Mouse (Mus musculus) stomach, embryonic 14.5 days (tissue): ENCODE data around the gene Hoxa11. TPM values are rescaled to one million over a fixed set of nuclear protein-coding genes. Genes with fewer than 3 reads are reported as not detected.
A peak's percentile ranks its signal among the peaks of the same experiment; 100 is the strongest.

ENCODE experiments used
- ATAC-seq: fragments of 200-750 bp; cut with Nextera tagmentation; 2 replicates; pipeline ENCODE4 v1.8.0; 2017; ENCODE audit warnings: low read depth, moderate TSS enrichment; ENCODE audit not compliant: insufficient number of reproducible peaks, insufficient read depth, low FRiP score
- H3K27ac ChIP-seq: fragments of 300-500 bp; sonication (generic); 2 replicates; pipeline ENCODE4 v1.5.1; 2014; ENCODE audit warnings: mild to moderate bottlenecking, low read length, moderate library complexity, mixed read lengths
- H3K27me3 ChIP-seq: fragments of 300-500 bp; sonication (generic); 2 replicates; pipeline ENCODE4 v1.6.1; 2014; ENCODE audit warnings: low read length, control low read depth, mixed read lengths; ENCODE audit not compliant: control insufficient read depth, insufficient read depth
- H3K36me3 ChIP-seq: fragments of 300-500 bp; sonication (generic); 2 replicates; pipeline ENCODE4 v1.6.1; 2014; ENCODE audit warnings: mild to moderate bottlenecking, control low read depth, low read length, moderate library complexity, mixed read lengths; ENCODE audit not compliant: control insufficient read depth, insufficient read depth
- H3K4me1 ChIP-seq: fragments of 300-500 bp; sonication (generic); 2 replicates; pipeline ENCODE4 v1.6.1; 2014; ENCODE audit warnings: low read length, control low read depth, mixed read lengths; ENCODE audit not compliant: control insufficient read depth, insufficient read depth
- H3K4me2 ChIP-seq: fragments of 300-500 bp; sonication (generic); replicated peaks from 2 replicates; pipeline ENCODE4 v1.6.1; 2014; ENCODE audit warnings: low read depth, low read length, control low read depth
- H3K4me3 ChIP-seq: fragments of 300-500 bp; sonication (generic); 2 replicates; pipeline ENCODE4 v1.5.1; 2014; ENCODE audit warnings: low read depth, low read length, control low read depth
- H3K9ac ChIP-seq: fragments of 300-500 bp; sonication (generic); replicated peaks from 2 replicates; pipeline ENCODE4 v1.6.1; 2014; ENCODE audit warnings: low read depth, mild to moderate bottlenecking, control low read depth, low read length, moderate library complexity, mixed read lengths
- H3K9me3 ChIP-seq: fragments of 300-500 bp; sonication (generic); 2 replicates; pipeline ENCODE4 v1.6.1; 2016; ENCODE audit warnings: low read depth, low read length, control low read depth; ENCODE audit not compliant: control insufficient read depth
- WGBS: fragments of 180-500 bp; shearing (Covaris S2); extraction: QIAGEN DNeasy Blood & Tissue Kit; methylation state at CpG from one replicate; pipeline ENCODE4 v1.1.7; 2014; 5-methylcytosine and 5-hydroxymethylcytosine counted together
- polyA plus RNA-seq: library from polyadenylated mRNA; unstranded; fragments of >200 nt; fragmentation: Nextera tagmentation; extraction: Ambion mirVana; gene quantifications from 2 replicates; pipeline ENCODE4 v1.2.1, GENCODE M21; 2014

The Hoxa11 gene
- polyA plus RNA-seq, 1 experiment from 2014 or later: not detected

DNA sequence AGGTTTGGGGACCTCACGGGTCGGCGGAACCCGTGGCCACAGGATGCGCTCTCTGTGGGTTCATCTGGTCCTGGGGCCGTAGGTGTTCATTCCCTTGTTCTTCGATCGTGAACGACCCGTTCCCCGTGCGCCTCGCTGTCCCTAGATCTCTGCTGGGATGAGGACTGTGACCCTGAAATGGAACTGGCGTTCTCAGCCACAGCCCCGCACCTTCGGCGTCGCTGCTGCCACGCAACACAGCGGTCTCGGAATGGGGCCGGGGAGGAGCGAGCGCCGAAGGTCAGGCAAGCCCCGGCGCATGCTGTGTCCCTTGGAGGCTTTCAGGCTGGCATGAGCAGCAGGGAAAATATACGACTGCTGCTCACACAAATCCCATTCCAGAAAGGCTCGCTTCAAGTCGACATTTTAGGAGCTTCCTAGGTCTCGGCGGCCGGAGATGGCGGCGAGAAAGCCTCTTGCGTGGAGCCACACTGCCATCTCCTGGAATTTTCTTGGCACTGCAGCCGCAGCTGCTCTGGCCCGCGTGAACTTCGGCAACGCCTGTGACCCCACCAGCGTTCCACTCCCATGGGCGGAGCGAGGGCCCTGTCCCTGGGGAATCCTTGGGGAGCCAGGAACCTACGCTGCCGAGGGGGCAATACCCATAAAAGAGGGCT, 24.1 kb downstream of the Hoxa11 start, which contains the start of gene Hoxa7:
TSS of gene Hoxa7 (minus strand) at position 518 of the 656 bp plus-strand sequence.
- H3K9me3 ChIP-seq: no peaks in the 10 kb centered on the region
- peak within 1 kb of the TSS; percentile 77 for H3K4me2 ChIP-seq
- ATAC-seq: 0 out of 2 replicates have a peak, but pooled peaks have one; percentile 42
- peak within 1 kb of the TSS; percentile 49 for H3K4me3 ChIP-seq
- H3K36me3 ChIP-seq: no peaks in the 10 kb centered on the region
- peak within 1 kb of the TSS; percentile 39; the same call in 1 of the 2 replicates for H3K9ac ChIP-seq
- H3K27me3 ChIP-seq: peaks cover 65% of the 10 kb centered on the region
- 1% methylated on average over 46 of the region's 46 CpGs for WGBS
- H3K27ac ChIP-seq: peak within 1 kb of the TSS; percentile 75; the same call in 1 of the 2 replicates
- H3K4me1 ChIP-seq: 0 out of 2 replicates have a peak, but pooled peaks cover 4% of the 10 kb centered on the region

DNA sequence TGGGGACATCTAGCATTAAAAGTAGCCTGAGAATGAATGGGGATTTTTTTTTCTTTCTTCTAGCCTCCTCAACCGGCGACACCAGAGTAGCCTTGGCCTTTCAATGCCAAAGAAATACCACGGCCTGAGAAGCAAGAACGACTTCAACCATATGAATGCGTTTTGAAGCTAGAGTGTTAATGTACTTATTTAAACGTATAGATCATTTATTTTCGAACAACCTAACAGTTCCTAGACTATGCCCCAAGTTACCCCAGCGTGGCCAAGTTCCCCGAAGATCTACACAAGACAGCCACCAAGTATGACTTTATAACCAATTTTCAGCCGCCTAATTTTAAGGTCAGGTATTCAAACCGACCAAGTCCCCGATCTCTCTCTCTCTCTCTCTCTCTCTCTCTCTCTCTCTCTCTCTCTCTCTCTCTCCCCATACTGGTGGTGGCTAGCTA, 24.7 kb downstream of the Hoxa11 start:
- Histone ChIP-seq H3K27ac (peak overlapping the region; percentile 75; the same call in 1 of the 2 replicates), H3K27me3 (peaks cover 60% of the 10 kb centered on the region), H3K4me1 (0 out of 2 replicates have a peak, but pooled peaks cover 4% of the 10 kb centered on the region), H3K9ac (no peak overlapping the region), H3K4me2 (peak overlapping the region; percentile 77), H3K4me3 (peak overlapping the region; percentile 49), H3K9me3 (no peaks in the 10 kb centered on the region), H3K36me3 (no peaks in the 10 kb centered on the region)
- ATAC-seq: no peak
- 14% methylated on average over 12 of the region's 12 CpGs for WGBS

DNA sequence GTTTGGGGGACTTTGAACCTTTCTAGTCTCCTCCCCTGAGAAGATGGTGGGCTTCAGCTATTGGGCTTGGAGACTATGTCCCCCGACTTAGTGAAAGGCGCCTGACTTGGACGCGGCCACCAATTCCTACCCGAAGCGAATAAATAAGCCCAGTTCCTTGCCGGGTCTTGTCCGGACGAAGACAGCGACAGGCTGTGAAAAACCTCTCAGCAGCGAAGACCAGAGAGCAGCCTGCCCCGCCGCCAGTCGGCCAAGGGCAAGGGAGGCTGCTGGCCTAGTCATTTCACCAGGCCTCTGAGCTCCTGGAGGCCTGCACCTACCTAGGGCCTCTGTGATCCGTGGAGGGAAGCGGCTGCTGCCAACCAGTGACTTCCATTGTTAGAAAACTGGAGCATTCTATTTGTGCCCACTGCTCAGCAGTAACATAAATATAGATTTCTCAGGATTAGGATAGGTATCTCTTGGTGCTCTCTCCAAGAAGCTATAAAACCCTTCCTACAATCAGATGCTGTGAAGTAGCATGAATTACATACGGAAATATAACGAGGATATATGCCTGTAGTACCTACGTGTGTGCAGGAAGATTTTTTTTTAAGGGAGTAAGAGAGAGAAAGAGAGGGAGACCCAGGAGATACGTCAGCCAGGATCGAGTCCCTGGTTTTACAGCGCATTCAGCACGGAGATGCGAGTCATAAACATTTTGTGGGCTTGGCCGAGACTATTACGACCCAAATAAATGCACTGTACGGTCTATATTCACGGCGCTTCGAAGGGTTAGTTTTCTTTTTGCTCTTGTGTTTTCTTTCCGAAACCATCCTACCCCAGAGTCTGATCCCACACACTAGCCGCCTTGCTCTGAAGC, 25.4 kb downstream of the Hoxa11 start:
- H3K4me3 ChIP-seq: peak overlapping the region; percentile 49; the same call in 1 of the 2 replicates
- H3K4me2 ChIP-seq: peak overlapping the region; percentile 22
- H3K36me3 ChIP-seq: no peaks in the 10 kb centered on the region
- H3K9me3 ChIP-seq: no peaks in the 10 kb centered on the region
- H3K9ac ChIP-seq: no peak overlapping the region; the same call in 1 of the 2 replicates
- H3K27me3 ChIP-seq: peaks cover 60% of the 10 kb centered on the region
- 25% methylated on average over 32 of the region's 32 CpGs for WGBS
- 0 out of 2 replicates have a peak, but pooled peaks cover 4% of the 10 kb centered on the region for H3K4me1 ChIP-seq
- ATAC-seq: no peak
- H3K27ac ChIP-seq: peak overlapping the region; percentile 35; the same call in 1 of the 2 replicates

DNA sequence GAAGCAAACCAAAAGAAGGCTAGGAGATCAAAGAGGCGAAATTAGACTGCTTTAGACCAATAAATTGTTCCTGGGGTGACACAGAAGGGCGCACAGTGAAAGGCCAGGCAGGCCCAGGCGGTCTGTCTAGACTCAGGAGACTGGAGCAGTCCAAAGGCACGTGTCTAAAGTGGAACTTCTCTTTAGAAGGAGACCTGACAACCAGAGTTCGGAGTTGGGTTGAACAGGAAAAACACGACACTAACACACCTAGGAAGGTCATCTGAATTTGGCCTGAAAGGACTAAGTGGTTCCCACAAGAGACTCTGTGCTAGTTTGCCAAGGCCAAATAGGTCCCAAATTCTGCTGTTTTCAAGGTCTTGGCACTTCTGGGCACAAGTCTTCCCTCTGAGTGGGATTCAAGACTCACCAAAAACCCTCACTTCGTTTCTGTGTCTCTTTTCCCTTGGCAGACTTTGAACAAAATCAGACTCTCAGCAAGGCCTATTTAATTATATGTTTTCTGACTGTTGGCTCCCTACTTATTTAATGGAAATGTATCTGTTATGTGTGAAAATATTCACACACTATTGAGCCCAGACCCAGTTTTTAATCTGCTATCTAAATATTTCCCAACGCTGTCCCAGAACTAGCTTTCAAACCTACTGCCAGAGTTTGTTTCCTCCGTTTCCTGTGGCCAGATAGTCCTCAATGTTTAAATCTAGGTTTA, 26.2 kb downstream of the Hoxa11 start:
- H3K9ac ChIP-seq: no peak overlapping the region; the same call in 1 of the 2 replicates
- peak overlapping the region; percentile 35; the same call in 1 of the 2 replicates for H3K27ac ChIP-seq
- ATAC-seq: no peak
- 40% methylated on average over 9 of the region's 9 CpGs for WGBS
- peak overlapping the region; percentile 22; the same call in 1 of the 2 replicates for H3K4me2 ChIP-seq
- 0 out of 2 replicates have a peak, but pooled peaks cover 4% of the 10 kb centered on the region for H3K4me1 ChIP-seq
- H3K9me3 ChIP-seq: no peaks in the 10 kb centered on the region
- H3K27me3 ChIP-seq: peaks cover 63% of the 10 kb centered on the region
- no peaks in the 10 kb centered on the region for H3K36me3 ChIP-seq
- H3K4me3 ChIP-seq: no peak overlapping the region

DNA sequence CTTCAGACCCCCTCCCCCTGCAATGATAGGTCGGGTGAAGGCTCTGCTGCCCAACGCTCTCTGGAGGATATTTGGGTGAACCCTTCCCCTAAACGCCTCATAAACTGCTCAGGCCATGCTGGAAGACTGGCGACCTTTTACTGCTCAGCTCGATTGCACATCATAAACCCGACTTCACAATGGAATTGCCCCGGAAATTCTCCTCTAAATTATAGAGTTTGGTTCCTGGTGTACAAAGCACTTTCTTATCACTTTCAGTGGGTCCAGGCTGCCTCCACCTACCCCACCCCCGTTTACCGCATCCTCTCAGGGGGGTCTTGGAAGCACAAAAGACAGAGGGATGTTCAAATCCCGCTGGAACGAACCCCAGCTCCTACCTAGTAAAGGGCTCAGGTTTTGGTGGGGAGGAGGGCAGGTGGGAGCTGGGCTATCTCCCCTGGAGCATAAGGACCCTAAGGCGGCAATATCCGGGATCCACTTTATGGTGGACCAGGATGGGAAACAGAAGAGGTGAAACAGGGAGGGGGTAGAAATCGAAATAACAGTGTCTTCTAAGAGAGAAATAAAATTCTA, 26.9 kb downstream of the Hoxa11 start:
- WGBS: 17% methylated on average over 14 of the region's 14 CpGs
- H3K4me1 ChIP-seq: 0 out of 2 replicates have a peak, but pooled peaks cover 4% of the 10 kb centered on the region
- H3K27ac ChIP-seq: no peak overlapping the region
- no peak for ATAC-seq
- H3K36me3 ChIP-seq: no peaks in the 10 kb centered on the region
- H3K4me3 ChIP-seq: no peak overlapping the region
- peaks cover 67% of the 10 kb centered on the region for H3K27me3 ChIP-seq
- H3K9ac ChIP-seq: no peak overlapping the region
- peak overlapping the region; percentile 44; the same call in 1 of the 2 replicates for H3K4me2 ChIP-seq
- H3K9me3 ChIP-seq: no peaks in the 10 kb centered on the region

DNA sequence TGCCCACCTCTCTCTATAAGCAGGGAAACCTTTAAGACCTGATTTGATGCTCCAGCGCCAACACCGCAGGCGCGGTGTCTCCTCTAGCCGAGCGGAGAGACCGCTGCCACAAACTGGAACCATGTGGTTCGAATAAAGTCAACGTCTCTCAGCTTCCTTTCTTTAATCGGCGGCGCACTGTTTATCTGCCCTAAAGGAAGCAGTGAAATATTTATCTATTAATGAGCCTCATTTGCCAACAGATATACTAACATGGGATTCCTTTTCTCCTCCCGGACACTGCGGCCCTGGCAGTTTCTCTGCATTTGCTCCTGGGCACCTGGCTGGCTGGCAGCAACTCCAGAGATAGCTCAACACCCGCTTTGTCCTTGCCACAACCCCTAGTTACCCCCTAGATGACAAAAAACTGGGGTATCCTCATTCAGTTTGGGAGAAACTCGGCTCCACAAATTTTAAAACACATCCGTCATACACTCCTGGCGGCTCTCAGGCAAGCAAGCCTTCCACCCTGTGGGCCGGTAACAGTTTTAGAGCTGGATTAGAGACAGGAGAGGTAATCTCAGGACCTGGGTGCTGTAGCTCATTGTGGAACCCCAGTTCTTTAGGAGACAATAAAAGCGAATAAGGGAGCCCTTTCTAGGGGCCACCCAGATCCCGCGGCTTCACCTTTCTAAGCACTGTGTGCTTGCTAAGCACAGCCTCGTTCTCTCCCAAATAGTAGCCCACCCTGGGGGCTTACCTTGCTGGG, 27.5 kb downstream of the Hoxa11 start:
- Histone ChIP-seq H3K4me1 (0 out of 2 replicates have a peak, but pooled peaks cover 4% of the 10 kb centered on the region), H3K27me3 (peaks cover 62% of the 10 kb centered on the region), H3K36me3 (no peaks in the 10 kb centered on the region), H3K9ac (peak overlapping the region; percentile 41; the same call in 1 of the 2 replicates), H3K4me2 (peak overlapping the region; percentile 44), H3K4me3 (peak overlapping the region; percentile 41), H3K27ac (peak overlapping the region; percentile 10; the same call in 1 of the 2 replicates), H3K9me3 (no peaks in the 10 kb centered on the region)
- 9% methylated on average over 23 of the region's 23 CpGs for WGBS
- no peak for ATAC-seq

DNA sequence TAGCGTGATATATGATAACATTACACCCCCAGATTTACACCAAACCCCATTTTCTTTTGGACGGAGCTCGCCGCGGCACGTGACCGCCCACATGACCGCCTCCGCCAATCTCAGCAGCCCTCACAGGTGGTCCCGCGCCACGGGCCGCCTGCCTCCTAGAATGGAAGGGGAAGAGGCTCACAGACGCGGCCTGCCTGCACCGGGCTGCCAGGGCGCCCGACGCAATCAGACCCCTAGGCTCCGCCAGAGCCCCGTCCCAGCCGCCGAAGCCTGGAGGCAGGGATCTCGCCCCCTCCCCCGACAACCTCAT, 28.2 kb downstream of the Hoxa11 start:
- Histone ChIP-seq H3K4me2 (peak overlapping the region; percentile 44), H3K9ac (peak overlapping the region; percentile 41), H3K27ac (peak overlapping the region; percentile 44; the same call in 1 of the 2 replicates), H3K4me3 (peak overlapping the region; percentile 41), H3K36me3 (no peaks in the 10 kb centered on the region), H3K9me3 (no peaks in the 10 kb centered on the region), H3K4me1 (0 out of 2 replicates have a peak, but pooled peaks cover 4% of the 10 kb centered on the region), H3K27me3 (peaks cover 59% of the 10 kb centered on the region)
- under 1% methylated on average over 25 of the region's 25 CpGs for WGBS
- ATAC-seq: peak; percentile 71; the same call in 1 of the 2 replicates
